Mouse (Mus musculus) heart, embryonic 14.5 days (tissue): ENCODE data around the gene Ddx46. TPM values are rescaled to one million over a fixed set of nuclear protein-coding genes. Genes with fewer than 3 reads are reported as not detected.
"Not testable (repeated sequence)": the region's sequence is repeated elsewhere in the genome, so short reads cannot be mapped to it uniquely, and the experiment has no call there.

Experiments used
- ATAC-seq: fragments of 200-750 bp; cut with Nextera tagmentation; 2 replicates; pipeline ENCODE4 v1.8.0; 2017; ENCODE audit warnings: low read depth, moderate TSS enrichment; ENCODE audit not compliant: insufficient number of reproducible peaks, insufficient read depth, low FRiP score
- H3K27ac ChIP-seq, 2 experiments: fragments of 200-500 bp in 1 of 2; fragments of 300-500 bp in 1 of 2; sonication (generic) in 1 of 2; replicated peaks in 1 of 2; 2 replicates each; pipeline ENCODE4 v1.5.1; 2012 to 2014; ENCODE audit warnings: low read depth in 2 of 2, low read length in 2 of 2, control low read depth in 1 of 2, mild to moderate bottlenecking in 1 of 2, mixed read lengths in 1 of 2; ENCODE audit not compliant: control insufficient read depth in 1 of 2, insufficient read depth in 1 of 2
- H3K27me3 ChIP-seq: fragments of 300-500 bp; sonication (generic); 2 replicates; pipeline ENCODE4 v1.6.1; 2014; ENCODE audit warnings: mild to moderate bottlenecking, low read length, control low read depth; ENCODE audit not compliant: control insufficient read depth, insufficient read depth
- H3K36me3 ChIP-seq: fragments of 300-500 bp; sonication (generic); 2 replicates; pipeline ENCODE4 v1.6.1; 2014; ENCODE audit warnings: mild to moderate bottlenecking, control low read depth, low read length, mixed read lengths; ENCODE audit not compliant: control insufficient read depth, insufficient read depth
- H3K4me1 ChIP-seq, 2 experiments: fragments of 200-500 bp in 1 of 2; fragments of 300-500 bp in 1 of 2; sonication (generic) in 1 of 2; 2 replicates each; pipeline ENCODE4 v1.6.1; 2012 to 2014; ENCODE audit warnings: low read length in 2 of 2, control low read depth in 1 of 2, mixed read lengths in 1 of 2; ENCODE audit not compliant: control insufficient read depth in 2 of 2, insufficient read depth in 2 of 2
- H3K4me2 ChIP-seq: fragments of 300-500 bp; sonication (generic); 2 replicates; pipeline ENCODE4 v1.6.1; 2014; ENCODE audit warnings: mild to moderate bottlenecking, low read length
- H3K4me3 ChIP-seq, 2 experiments: fragments of 200-500 bp in 1 of 2; fragments of 300-500 bp in 1 of 2; sonication (generic) in 1 of 2; 2 replicates each; pipeline ENCODE4 v1.5.1; 2012 to 2014; ENCODE audit warnings: low read length in 2 of 2, mild to moderate bottlenecking in 2 of 2, control low read depth in 1 of 2, low read depth in 1 of 2, moderate library complexity in 1 of 2; ENCODE audit not compliant: control insufficient read depth in 1 of 2, insufficient read depth in 1 of 2
- H3K9ac ChIP-seq: fragments of 300-500 bp; sonication (generic); 2 replicates; pipeline ENCODE4 v1.6.1; 2014; ENCODE audit warnings: mild to moderate bottlenecking, low read length
- H3K9me3 ChIP-seq: fragments of 300-500 bp; sonication (generic); 2 replicates; pipeline ENCODE4 v1.6.1; 2016; ENCODE audit warnings: low read length, control low read depth; ENCODE audit not compliant: control insufficient read depth
- WGBS: fragments of 180-500 bp; shearing (Covaris S2); extraction: QIAGEN DNeasy Blood & Tissue Kit; methylation state at CpG from one replicate; pipeline ENCODE4 v1.1.7; 2014; 5-methylcytosine and 5-hydroxymethylcytosine counted together
- polyA plus RNA-seq: library from polyadenylated mRNA; unstranded; fragments of >200 nt; fragmentation: Nextera tagmentation; extraction: Ambion mirVana; gene quantifications from 2 replicates; pipeline ENCODE4 v1.2.1, GENCODE M21; 2014

The Ddx46 gene
- polyA plus RNA-seq, 1 experiment from 2014 or later = 22.0 TPM

- Histone ChIP-seq H3K4me2 (peak overlapping the region; percentile 18; the same call in 1 of the 2 replicates), H3K27ac (no peak overlapping the region; a peak in 1 of 4 replicates), H3K4me3 (no peak overlapping the region), H3K4me1 (peaks cover 2% of the 10 kb centered on the region in 2 experiments; a peak in 1 of 4 replicates), H3K27me3 (no peaks in the 10 kb centered on the region), H3K36me3 (peaks cover 4% of the 10 kb centered on the region), H3K9ac (0 out of 2 replicates have a peak overlapping the region, but pooled peaks have one; percentile 16), H3K9me3 (no peaks in the 10 kb centered on the region)
- WGBS = 52% methylated on average over 9 of the region's 9 CpGs
- ATAC-seq = 0 out of 2 replicates have a peak, but pooled peaks have one; percentile 31
Observed at GRCm38 (mm10) chr13:55686107-55686633, 51.3 kb downstream of the Ddx46 start.

GRCm38 (mm10) chr13:55687927-55688602, 53.2 kb downstream of the Ddx46 start:
- no peak for ATAC-seq
- 40% methylated on average over 4 of the region's 4 CpGs for WGBS
- Histone ChIP-seq H3K4me3 (no peak overlapping the region), H3K36me3 (no peaks in the 10 kb centered on the region), H3K9me3 (no peaks in the 10 kb centered on the region), H3K4me2 (no peak overlapping the region), H3K4me1 (peaks cover 2% of the 10 kb centered on the region in 2 experiments; a peak in 2 of 4 replicates), H3K27me3 (no peaks in the 10 kb centered on the region), H3K9ac (no peak overlapping the region), H3K27ac (no peak overlapping the region)

GRCm38 (mm10) chr13:55692535-55693242, 57.9 kb downstream of the Ddx46 start, which contains the start of gene B230219D22Rik:
Gene B230219D22Rik (plus strand): TSS chr13:55693124.
- peak within 1 kb of the TSS; percentile 93 to 95 for H3K27ac ChIP-seq
- peak within 1 kb of the TSS; percentile 99 for H3K9ac ChIP-seq
- H3K4me3 ChIP-seq = peak within 1 kb of the TSS; percentile 91 to 96
- peak within 1 kb of the TSS; percentile 72 for H3K4me2 ChIP-seq
- 2% methylated on average over 51 of the region's 51 CpGs for WGBS
- H3K9me3 ChIP-seq = no peaks in the 10 kb centered on the region
- H3K4me1 ChIP-seq = peaks cover 4 to 26% of the 10 kb centered on the region in 2 experiments
- H3K27me3 ChIP-seq = no peaks in the 10 kb centered on the region
- H3K36me3 ChIP-seq = no peaks in the 10 kb centered on the region
- ATAC-seq = peak; percentile 94

GRCm38 (mm10) chr13:55693243-55693721, 58.5 kb downstream of the Ddx46 start:
- Histone ChIP-seq H3K27me3 (no peaks in the 10 kb centered on the region), H3K4me2 (peak overlapping the region; percentile 66), H3K9ac (peak overlapping the region; percentile 99), H3K4me3 (peak overlapping the region; percentile 91 to 96), H3K9me3 (no peaks in the 10 kb centered on the region), H3K4me1 (peaks cover 4 to 26% of the 10 kb centered on the region in 2 experiments), H3K27ac (peak overlapping the region; percentile 69 to 95), H3K36me3 (no peaks in the 10 kb centered on the region)
- WGBS = 0% methylated on average over 33 of the region's 70 CpGs
- ATAC-seq = peak; percentile 61

- Histone ChIP-seq H3K36me3 (peaks cover 7% of the 10 kb centered on the region), H3K27me3 (no peaks in the 10 kb centered on the region), H3K4me1 (peaks cover 4 to 26% of the 10 kb centered on the region in 2 experiments), H3K9me3 (no peaks in the 10 kb centered on the region), H3K4me3 (peak overlapping the region; percentile 91 to 96; a peak in 3 of 4 replicates), H3K4me2 (peak overlapping the region; percentile 66), H3K27ac (peak overlapping the region in 1 of 2 experiments; percentile 69; a peak in 1 of 4 replicates), H3K9ac (peak overlapping the region; percentile 99)
- 11% methylated on average over 8 of the region's 8 CpGs for WGBS
- no peak for ATAC-seq
Observed at GRCm38 (mm10) chr13:55694110-55694509, 59.3 kb downstream of the Ddx46 start.

GRCm38 (mm10) chr13:55695989-55696388, 61.2 kb downstream of the Ddx46 start:
- 80% methylated on average over 1 of the region's 3 CpGs for WGBS
- not testable (repeated sequence) for H3K9ac ChIP-seq, H3K27me3 ChIP-seq, H3K9me3 ChIP-seq, ATAC-seq, H3K27ac ChIP-seq, H3K4me2 ChIP-seq, H3K4me3 ChIP-seq
- H3K4me1 ChIP-seq = peaks cover 4 to 26% of the 10 kb centered on the region in 2 experiments
- peaks cover 26% of the 10 kb centered on the region for H3K36me3 ChIP-seq

GRCm38 (mm10) chr13:55704301-55704700, 69.5 kb downstream of the Ddx46 start:
- no peak for ATAC-seq
- Histone ChIP-seq H3K9ac (no peak overlapping the region), H3K4me1 (0 out of 4 replicates have a peak, but pooled peaks cover 0 to under 1% of the 10 kb centered on the region in 2 experiments), H3K27ac (no peak overlapping the region), H3K4me2 (no peak overlapping the region), H3K36me3 (peaks cover 46% of the 10 kb centered on the region), H3K9me3 (no peaks in the 10 kb centered on the region), H3K27me3 (no peaks in the 10 kb centered on the region), H3K4me3 (no peak overlapping the region)
- WGBS = 84% methylated on average over 4 of the region's 4 CpGs
